Mouse (Mus musculus) myocyte (in vitro differentiated cells): ENCODE results near the gene Robo3.

Experiments used
- E2F4 ChIP-seq: IDR thresholded peaks from one replicate; pipeline ENCODE4 v1.6.1; 2011; ENCODE audit warnings: mild to moderate bottlenecking, control low read depth, moderate library complexity; ENCODE audit not compliant: insufficient read depth
- POLR2A ChIP-seq: IDR thresholded peaks from one replicate; pipeline ENCODE4 v1.6.1; 2011; ENCODE audit warnings: low read depth, mild to moderate bottlenecking, control low read depth, moderate library complexity; ENCODE audit not compliant: insufficient read length

GRCm38 (mm10) chr9:37414666-37415065 lies 18.4 kb downstream of the Robo3 start:
- TF ChIP-seq E2F4 (no peak), POLR2A (no peak)
